Mouse (Mus musculus) limb, embryonic 11.5 days (tissue): ENCODE results near the gene Tmem263. TPM values are rescaled to one million over a fixed set of nuclear protein-coding genes. Genes with fewer than 3 reads are reported as not detected.

Experiments used
- ATAC-seq: fragments of 200-750 bp; cut with Nextera tagmentation; 2 replicates; pipeline ENCODE4 v1.8.0; 2017; ENCODE audit warnings: low read depth; ENCODE audit not compliant: insufficient number of reproducible peaks, low FRiP score, low TSS enrichment
- DNase-seq: peaks from one replicate; pipeline ENCODE4 v3.0.0-alpha.2; 2015; ENCODE audit warnings: low spot score
- H3K27ac ChIP-seq: fragments of 300-500 bp; sonication (generic); replicated peaks from 2 replicates; pipeline ENCODE4 v1.5.1; 2014; ENCODE audit warnings: low read depth, mild to moderate bottlenecking, low read length
- H3K27me3 ChIP-seq: fragments of 300-500 bp; sonication (generic); 2 replicates; pipeline ENCODE4 v1.6.1; 2014; ENCODE audit warnings: mild to moderate bottlenecking, low read length, mixed read lengths; ENCODE audit not compliant: control insufficient read depth, insufficient read depth
- H3K36me3 ChIP-seq: fragments of 300-500 bp; sonication (generic); 2 replicates; pipeline ENCODE4 v1.6.1; 2014; ENCODE audit warnings: mild to moderate bottlenecking, low read length, moderate library complexity, mixed read lengths; ENCODE audit not compliant: control insufficient read depth, insufficient read depth
- H3K4me1 ChIP-seq: fragments of 300-500 bp; sonication (generic); 2 replicates; pipeline ENCODE4 v1.6.1; 2014; ENCODE audit warnings: low read length, mixed read lengths; ENCODE audit not compliant: control insufficient read depth, insufficient read depth
- H3K4me2 ChIP-seq: fragments of 300-500 bp; sonication (generic); 2 replicates; pipeline ENCODE4 v1.6.1; 2014; ENCODE audit warnings: low read depth, mild to moderate bottlenecking, moderate library complexity; ENCODE audit not compliant: severe bottlenecking
- H3K4me3 ChIP-seq: fragments of 300-500 bp; sonication (generic); 2 replicates; pipeline ENCODE4 v1.5.1; 2014; ENCODE audit warnings: low read depth, low read length
- H3K9ac ChIP-seq: fragments of 300-500 bp; sonication (generic); 2 replicates; pipeline ENCODE4 v1.6.1; 2014; ENCODE audit warnings: mild to moderate bottlenecking, low read length
- H3K9me3 ChIP-seq: fragments of 300-500 bp; sonication (generic); 2 replicates; pipeline ENCODE4 v1.6.1; 2016; ENCODE audit warnings: low read length; ENCODE audit not compliant: control insufficient read depth
- WGBS: fragments of 180-500 bp; shearing (Covaris S2); extraction: QIAGEN DNeasy Blood & Tissue Kit; methylation state at CpG from one replicate; pipeline ENCODE4 v1.1.7; 2014; 5-methylcytosine and 5-hydroxymethylcytosine counted together
- polyA plus RNA-seq: library from polyadenylated mRNA; unstranded; fragments of >200 nt; fragmentation: Nextera tagmentation; extraction: Ambion mirVana; gene quantifications from 2 replicates; pipeline ENCODE4 v1.2.1, GENCODE M21; 2014

The Tmem263 gene
- polyA plus RNA-seq, 1 experiment from 2014 or later = 81.7 TPM

DNA sequence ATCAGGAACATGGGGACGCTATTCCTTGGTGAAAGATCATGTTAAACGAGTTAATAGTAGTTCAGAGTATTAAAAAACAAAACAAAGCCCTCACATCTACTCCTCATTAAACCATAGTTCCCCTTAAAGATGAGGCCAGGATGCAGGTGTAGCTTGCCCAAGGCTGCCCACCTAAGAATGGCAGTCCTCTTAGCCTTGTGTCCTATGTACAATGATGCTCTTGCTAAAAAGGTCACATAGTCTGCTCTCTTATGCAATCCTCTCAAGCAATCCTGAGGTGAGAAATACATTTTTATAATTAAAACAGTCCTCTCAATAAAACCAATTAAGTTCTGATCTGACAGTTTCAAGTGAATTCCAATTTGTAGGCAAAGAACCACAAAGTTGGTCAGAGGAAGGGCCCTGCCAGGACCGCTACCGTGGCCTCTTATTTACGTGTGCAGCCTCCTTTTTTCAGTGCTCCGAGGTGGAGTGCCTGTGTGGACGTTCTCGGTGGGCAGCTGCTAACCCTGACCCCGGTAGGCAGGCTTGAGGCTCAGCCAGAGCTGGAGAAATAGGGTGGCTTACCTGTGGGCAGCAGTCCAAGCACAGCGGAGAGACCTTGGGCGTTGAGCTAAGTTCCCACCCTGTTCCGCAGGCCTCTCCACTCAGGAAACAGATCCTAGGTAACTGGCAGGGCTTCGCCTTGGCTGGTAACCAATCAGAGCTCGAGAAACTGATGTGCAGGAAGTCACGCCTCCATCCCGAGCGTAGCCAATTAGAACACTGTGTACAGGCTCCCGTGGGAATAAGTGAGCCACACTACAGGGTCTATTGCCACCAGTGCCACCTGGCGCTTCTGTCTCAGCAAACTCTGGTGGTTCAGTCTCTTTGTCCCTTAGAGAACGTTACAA, 25.2 kb downstream of the Tmem263 start, which contains the start of gene Mterf2:
Mterf2 (minus strand) TSS at position 633 of the 893 bp plus-strand sequence.
- no peaks in the 10 kb centered on the region for H3K27me3 ChIP-seq
- H3K27ac ChIP-seq = no peak within 1 kb of the TSS; the same call in 1 of the 2 replicates
- peak; percentile 93 for DNase-seq
- peaks cover 4% of the 10 kb centered on the region; the same call in 1 of the 2 replicates for H3K4me1 ChIP-seq
- peak within 1 kb of the TSS; percentile 60 for H3K4me2 ChIP-seq
- peak within 1 kb of the TSS; percentile 70 for H3K9ac ChIP-seq
- 9% methylated on average over 20 of the region's 20 CpGs for WGBS
- no peaks in the 10 kb centered on the region for H3K36me3 ChIP-seq
- ATAC-seq = peak; percentile 100
- H3K9me3 ChIP-seq = no peaks in the 10 kb centered on the region
- H3K4me3 ChIP-seq = peak within 1 kb of the TSS; percentile 69

DNA sequence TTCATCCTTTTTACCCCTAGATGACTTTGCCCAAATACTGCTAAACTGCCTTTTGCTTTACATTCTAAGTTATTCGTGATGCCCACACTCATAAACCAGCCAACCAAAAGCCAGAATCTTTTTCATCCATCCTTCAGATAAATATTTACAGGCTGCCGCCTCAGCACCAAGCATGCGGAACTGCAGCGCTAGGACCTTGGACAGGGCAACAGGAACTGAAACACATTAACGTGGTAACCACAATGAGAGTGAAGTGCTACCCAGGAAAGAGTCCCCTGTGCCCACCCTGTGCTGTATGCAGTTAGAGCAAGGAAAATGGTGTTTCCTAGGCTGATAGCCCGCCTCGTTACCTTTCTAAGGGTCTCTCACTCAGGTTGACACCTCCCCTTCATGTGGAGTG, 26.0 kb downstream of the Tmem263 start:
- no peak overlapping the region for H3K27ac ChIP-seq
- H3K4me3 ChIP-seq = peak overlapping the region; percentile 69
- H3K27me3 ChIP-seq = no peaks in the 10 kb centered on the region
- peak overlapping the region; percentile 60; the same call in 1 of the 2 replicates for H3K4me2 ChIP-seq
- WGBS = 26% methylated on average over 7 of the region's 7 CpGs
- H3K36me3 ChIP-seq = no peaks in the 10 kb centered on the region
- DNase-seq (peak; percentile 56), ATAC-seq (0 out of 2 replicates have a peak, but pooled peaks have one; percentile 49)
- H3K9me3 ChIP-seq = no peaks in the 10 kb centered on the region
- H3K4me1 ChIP-seq = peaks cover 4% of the 10 kb centered on the region; the same call in 1 of the 2 replicates
- peak overlapping the region; percentile 12; the same call in 1 of the 2 replicates for H3K9ac ChIP-seq

DNA sequence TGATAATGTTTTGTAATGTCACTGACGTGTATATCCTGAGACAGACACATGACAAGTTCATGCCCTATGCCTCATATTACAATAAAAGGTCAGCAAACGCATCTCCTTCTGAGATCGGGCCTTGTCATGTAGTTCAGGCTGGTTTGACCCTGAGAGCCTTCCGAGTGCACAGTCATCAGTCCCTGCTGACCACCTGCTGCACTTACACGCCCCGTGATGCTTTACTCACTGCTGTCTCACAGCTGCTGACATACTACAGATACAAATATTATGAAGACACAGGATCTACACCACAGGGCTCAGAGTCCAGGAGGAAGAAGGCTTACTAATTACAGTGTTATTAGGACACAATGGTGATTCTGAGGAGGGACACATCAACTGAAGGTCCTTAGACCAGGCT, 34.1 kb downstream of the Tmem263 start:
- Histone ChIP-seq H3K4me3 (no peak overlapping the region), H3K36me3 (0 out of 2 replicates have a peak, but pooled peaks cover 3% of the 10 kb centered on the region), H3K9me3 (no peaks in the 10 kb centered on the region), H3K4me1 (no peaks in the 10 kb centered on the region), H3K27ac (no peak overlapping the region), H3K4me2 (no peak overlapping the region), H3K9ac (no peak overlapping the region), H3K27me3 (no peaks in the 10 kb centered on the region)
- WGBS = 92% methylated on average over 6 of the region's 6 CpGs
- DNase-seq = no peak
- ATAC-seq = no peak

DNA sequence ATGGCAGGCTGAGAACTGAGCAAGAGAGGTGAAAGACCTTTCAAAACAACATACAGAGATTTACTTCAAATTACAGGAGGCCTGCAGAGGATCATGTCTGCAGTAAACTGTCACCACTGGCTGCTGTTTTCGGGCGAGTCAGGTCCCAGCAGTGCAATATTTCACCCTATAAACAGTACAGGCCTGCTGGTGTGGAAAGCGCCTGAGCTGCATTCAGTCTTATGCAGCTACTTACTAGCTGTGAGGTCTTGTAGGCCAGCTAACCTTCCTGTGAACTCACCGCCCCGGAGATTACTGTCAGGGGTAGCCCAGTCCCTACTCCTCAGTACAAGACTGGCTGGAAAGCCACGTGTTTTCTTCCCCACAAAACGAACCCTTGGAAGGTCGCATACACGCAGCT, 39.0 kb downstream of the Tmem263 start:
- no peaks in the 10 kb centered on the region for H3K4me1 ChIP-seq
- 35% methylated on average over 9 of the region's 9 CpGs for WGBS
- H3K27me3 ChIP-seq = no peaks in the 10 kb centered on the region
- DNase-seq (peak; percentile 56), ATAC-seq (peak; percentile 87)
- H3K9ac ChIP-seq = no peak overlapping the region
- H3K4me3 ChIP-seq = no peak overlapping the region
- H3K36me3 ChIP-seq = 0 out of 2 replicates have a peak, but pooled peaks cover 3% of the 10 kb centered on the region
- H3K4me2 ChIP-seq = no peak overlapping the region
- H3K27ac ChIP-seq = no peak overlapping the region
- no peaks in the 10 kb centered on the region for H3K9me3 ChIP-seq

DNA sequence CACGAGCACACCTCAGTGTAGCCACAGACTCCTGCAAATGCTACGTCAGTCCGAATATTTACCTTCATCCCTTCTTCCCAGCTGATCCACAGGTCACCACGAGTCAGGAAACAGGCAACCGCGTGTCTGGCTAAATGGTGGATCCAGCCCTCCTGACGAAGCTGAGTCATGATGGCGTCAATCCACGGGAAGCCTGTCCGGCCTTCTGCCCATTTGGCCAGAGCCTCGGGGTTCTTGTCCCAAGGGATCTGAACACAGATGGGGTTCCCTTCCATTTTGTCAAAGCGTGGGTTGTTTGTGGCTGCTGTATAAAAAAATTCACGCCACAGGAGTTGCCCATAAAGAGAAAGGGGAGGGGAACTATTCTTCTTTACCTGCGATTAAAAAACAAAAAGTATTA, 43.9 kb downstream of the Tmem263 start:
- ATAC-seq (no peak), DNase-seq (no peak)
- no peaks in the 10 kb centered on the region for H3K36me3 ChIP-seq
- no peaks in the 10 kb centered on the region for H3K4me1 ChIP-seq
- no peaks in the 10 kb centered on the region for H3K27me3 ChIP-seq
- H3K4me3 ChIP-seq = no peak overlapping the region
- H3K9ac ChIP-seq = no peak overlapping the region
- no peak overlapping the region for H3K27ac ChIP-seq
- no peak overlapping the region for H3K4me2 ChIP-seq
- 90% methylated on average over 14 of the region's 14 CpGs for WGBS
- no peaks in the 10 kb centered on the region for H3K9me3 ChIP-seq

DNA sequence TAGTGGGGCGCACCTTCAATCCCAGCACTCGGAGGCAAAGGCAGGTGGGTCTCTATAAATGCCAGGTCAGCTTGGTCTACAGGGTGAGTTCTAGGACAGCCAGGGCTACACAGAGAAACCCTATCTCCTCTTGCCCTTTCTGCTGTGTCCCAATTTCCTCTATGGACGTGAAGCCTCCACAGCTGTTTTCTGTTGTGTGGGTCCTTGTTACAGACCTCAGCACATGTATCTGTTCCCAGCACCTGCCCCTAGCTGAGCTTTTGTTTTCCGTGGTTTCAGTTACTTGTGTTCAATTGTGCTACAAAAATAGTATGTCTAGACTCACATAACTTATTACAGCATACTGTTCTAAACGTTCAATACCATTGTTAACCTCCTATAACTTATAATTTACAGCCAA, 46.8 kb downstream of the Tmem263 start:
- no peak overlapping the region for H3K27ac ChIP-seq
- H3K9ac ChIP-seq = no peak overlapping the region
- no peak overlapping the region for H3K4me3 ChIP-seq
- no peak for ATAC-seq
- no peak overlapping the region for H3K4me2 ChIP-seq
- 84% methylated on average over 5 of the region's 5 CpGs for WGBS
- DNase-seq = no peak
- H3K4me1 ChIP-seq = no peaks in the 10 kb centered on the region
- H3K27me3 ChIP-seq = no peaks in the 10 kb centered on the region
- H3K9me3 ChIP-seq = no peaks in the 10 kb centered on the region
- no peaks in the 10 kb centered on the region for H3K36me3 ChIP-seq

DNA sequence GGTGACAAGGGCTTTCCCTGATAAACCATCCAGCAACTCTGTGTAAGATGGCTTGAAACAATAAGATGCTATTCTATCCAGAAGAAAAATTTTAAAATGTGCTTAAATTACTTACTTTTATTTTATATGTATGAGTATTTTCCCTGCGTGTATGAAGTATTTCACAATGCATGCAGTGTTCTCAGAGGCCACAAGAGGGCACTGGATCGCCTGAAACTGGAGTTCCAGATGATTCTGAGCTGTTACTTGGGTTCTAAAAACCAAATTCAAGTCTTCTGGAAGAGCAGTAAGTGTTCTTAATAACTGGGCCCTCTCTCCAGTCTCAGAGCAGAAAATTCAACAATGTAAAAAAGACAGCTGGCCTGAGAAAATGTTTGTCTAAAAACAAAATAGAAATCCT, 51.8 kb downstream of the Tmem263 start:
- Histone ChIP-seq H3K36me3 (no peaks in the 10 kb centered on the region), H3K27ac (no peak overlapping the region), H3K4me1 (no peaks in the 10 kb centered on the region), H3K9ac (no peak overlapping the region), H3K4me3 (no peak overlapping the region), H3K27me3 (no peaks in the 10 kb centered on the region), H3K9me3 (no peaks in the 10 kb centered on the region), H3K4me2 (no peak overlapping the region)
- DNase-seq = peak; percentile 67
- ATAC-seq = no peak
- whole genome bisulfite sequencing = 17% methylated on average over 2 of the region's 2 CpGs

DNA sequence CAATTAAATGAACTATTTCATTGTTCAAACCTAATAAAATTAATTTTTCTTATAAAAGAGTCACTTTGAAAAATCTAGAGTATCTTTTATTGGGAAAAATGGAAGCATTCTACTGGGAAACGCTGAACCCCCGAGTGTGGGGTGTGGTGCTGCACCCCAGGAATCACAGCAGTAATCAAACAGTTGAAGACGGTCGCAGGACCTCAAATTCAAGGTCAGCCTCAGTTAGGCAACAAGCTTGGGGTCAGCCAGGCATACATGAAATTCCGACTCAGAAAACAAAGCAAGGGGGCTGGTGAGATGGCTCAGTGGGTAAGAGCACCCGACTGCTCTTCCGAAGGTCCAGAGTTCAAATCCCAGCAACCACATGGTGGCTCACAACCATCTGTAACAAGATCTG, 55.0 kb downstream of the Tmem263 start:
- ATAC-seq = no peak
- WGBS = 95% methylated on average over 7 of the region's 7 CpGs

More for the DNA sequence above, 55.0 kb downstream of the Tmem263 start:
- Histone ChIP-seq H3K27ac (no peak overlapping the region), H3K36me3 (no peaks in the 10 kb centered on the region), H3K9me3 (no peaks in the 10 kb centered on the region), H3K4me1 (no peaks in the 10 kb centered on the region), H3K4me2 (no peak overlapping the region), H3K27me3 (no peaks in the 10 kb centered on the region), H3K4me3 (no peak overlapping the region), H3K9ac (no peak overlapping the region)
- no peak for DNase-seq
